Mouse (Mus musculus) forebrain, embryonic 16.5 days (tissue): ENCODE data around the gene Stxbp1. TPM values are rescaled to one million over a fixed set of nuclear protein-coding genes. Genes with fewer than 3 reads are reported as not detected.

Source experiments
- ATAC-seq: fragments of 200-750 bp; cut with Nextera tagmentation; 2 replicates; pipeline ENCODE4 v1.8.0; 2017; ENCODE audit warnings: mild to moderate bottlenecking, moderate library complexity
- H3K27ac ChIP-seq: fragments of 300-500 bp; sonication (generic); 2 replicates; pipeline ENCODE4 v1.5.1; 2014; ENCODE audit warnings: low read length, control low read depth
- H3K27me3 ChIP-seq: fragments of 300-500 bp; sonication (generic); replicated peaks from 2 replicates; pipeline ENCODE4 v1.6.1; 2014; ENCODE audit warnings: low read length; ENCODE audit not compliant: control insufficient read depth, insufficient read depth
- H3K36me3 ChIP-seq: fragments of 300-500 bp; sonication (generic); 2 replicates; pipeline ENCODE4 v1.6.1; 2014; ENCODE audit not compliant: control insufficient read depth, insufficient read depth
- H3K4me1 ChIP-seq: fragments of 300-500 bp; sonication (generic); replicated peaks from 2 replicates; pipeline ENCODE4 v1.6.1; 2014; ENCODE audit warnings: low read length; ENCODE audit not compliant: control insufficient read depth, insufficient read depth
- H3K4me2 ChIP-seq: fragments of 300-500 bp; sonication (generic); 2 replicates; pipeline ENCODE4 v1.6.1; 2014; ENCODE audit warnings: mild to moderate bottlenecking, low read length, control low read depth
- H3K4me3 ChIP-seq: fragments of 300-500 bp; sonication (generic); replicated peaks from 2 replicates; pipeline ENCODE4 v1.5.1; 2014; ENCODE audit warnings: mild to moderate bottlenecking, low read length, control low read depth
- H3K9ac ChIP-seq: fragments of 300-500 bp; sonication (generic); replicated peaks from 2 replicates; pipeline ENCODE4 v1.6.1; 2014; ENCODE audit warnings: low read depth, low read length, control low read depth
- H3K9me3 ChIP-seq: fragments of 300-500 bp; sonication (generic); 2 replicates; pipeline ENCODE4 v1.6.1; 2016; ENCODE audit warnings: low read length; ENCODE audit not compliant: control insufficient read depth
- WGBS: fragments of 180-500 bp; shearing (Covaris S2); extraction: QIAGEN DNeasy Blood & Tissue Kit; methylation state at CpG from one replicate; pipeline ENCODE4 v1.1.7; 2014; 5-methylcytosine and 5-hydroxymethylcytosine counted together
- polyA plus RNA-seq: library from polyadenylated mRNA; unstranded; fragments of >200 nt; fragmentation: Nextera tagmentation; extraction: Ambion mirVana; gene quantifications from 2 replicates; pipeline ENCODE4 v1.2.1, GENCODE M21; 2015

Stxbp1 gene
- polyA plus RNA-seq, 1 experiment from 2014 or later: 251 TPM

DNA sequence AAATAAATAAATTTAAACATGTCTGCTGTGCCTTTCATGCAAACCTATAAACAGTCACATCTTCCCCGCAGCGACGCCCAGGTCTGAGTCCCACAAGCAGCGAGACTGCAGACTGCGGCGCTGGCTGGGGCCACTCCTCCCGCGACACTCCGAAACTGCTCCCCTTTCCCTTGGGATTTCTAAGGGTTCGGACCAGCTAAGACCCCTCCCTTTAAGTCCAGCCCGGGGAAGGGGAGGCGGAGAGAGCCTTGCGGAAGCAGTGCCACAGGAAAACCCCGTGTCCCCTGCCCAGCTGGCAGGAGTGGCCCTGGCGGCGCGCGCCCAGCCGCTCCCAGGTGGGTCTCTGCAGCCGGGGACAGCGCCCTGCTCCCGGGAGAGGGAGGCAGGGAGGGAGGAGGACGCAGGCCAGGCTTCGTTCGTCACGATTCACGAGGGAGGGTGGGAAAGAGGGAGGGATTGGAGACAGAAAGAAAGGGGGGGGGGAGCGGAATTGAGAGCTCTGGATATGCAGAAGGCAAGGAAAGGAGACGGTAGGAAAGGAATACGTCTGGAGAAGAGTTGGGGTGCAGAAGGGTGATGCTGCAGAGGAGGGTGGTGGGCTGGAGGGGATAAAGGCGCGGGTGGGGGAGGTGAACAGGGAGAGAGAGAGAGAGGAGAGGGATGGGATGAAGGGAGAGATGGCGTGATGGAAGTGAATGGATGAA lies 792 bp downstream of the Stxbp1 start:
- under 1% methylated on average over 32 of the region's 33 CpGs for WGBS
- no peaks in the 10 kb centered on the region for H3K9me3 ChIP-seq
- peak overlapping the region; percentile 89 for H3K9ac ChIP-seq
- H3K27me3 ChIP-seq: peaks cover under 1% of the 10 kb centered on the region; the same call in 1 of the 2 replicates
- peak overlapping the region; percentile 93 for H3K4me3 ChIP-seq
- peak; percentile 65 for ATAC-seq
- peak overlapping the region; percentile 58 for H3K4me2 ChIP-seq
- H3K36me3 ChIP-seq: no peaks in the 10 kb centered on the region
- peak overlapping the region; percentile 93 for H3K27ac ChIP-seq
- peaks cover 14% of the 10 kb centered on the region for H3K4me1 ChIP-seq

DNA sequence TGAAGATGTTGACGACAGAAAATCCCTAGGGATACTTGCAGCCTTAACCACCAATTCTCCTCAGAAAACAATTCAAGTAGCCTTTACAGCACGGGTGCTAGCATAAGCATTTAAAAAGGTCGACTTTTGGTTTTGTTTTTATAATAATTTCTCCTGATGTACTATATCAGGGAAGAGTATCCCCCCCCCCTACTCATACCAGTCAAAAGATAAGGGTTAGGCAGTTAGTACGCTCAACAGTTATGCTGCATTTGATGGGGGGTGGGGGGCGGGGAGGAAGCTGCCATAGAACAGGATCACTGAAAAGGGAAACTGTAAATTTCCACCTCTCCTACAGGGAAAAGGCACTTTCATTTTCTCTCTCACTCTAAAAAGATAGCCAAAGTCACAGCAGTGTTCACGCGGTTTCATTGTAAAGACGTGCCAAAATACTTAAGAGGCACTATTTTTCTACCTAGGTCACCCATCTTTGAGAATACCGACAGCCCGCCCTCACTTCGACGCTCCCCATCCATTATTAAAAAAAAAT lies 1.4 kb downstream of the Stxbp1 start:
- H3K9me3 ChIP-seq: no peaks in the 10 kb centered on the region
- no peak for ATAC-seq
- H3K4me3 ChIP-seq: peak overlapping the region; percentile 93
- peak overlapping the region; percentile 93 for H3K27ac ChIP-seq
- no peaks in the 10 kb centered on the region for H3K27me3 ChIP-seq
- H3K9ac ChIP-seq: peak overlapping the region; percentile 89
- WGBS: 7% methylated on average over 12 of the region's 12 CpGs
- peaks cover 14% of the 10 kb centered on the region for H3K4me1 ChIP-seq
- no peaks in the 10 kb centered on the region for H3K36me3 ChIP-seq
- H3K4me2 ChIP-seq: peak overlapping the region; percentile 58

DNA sequence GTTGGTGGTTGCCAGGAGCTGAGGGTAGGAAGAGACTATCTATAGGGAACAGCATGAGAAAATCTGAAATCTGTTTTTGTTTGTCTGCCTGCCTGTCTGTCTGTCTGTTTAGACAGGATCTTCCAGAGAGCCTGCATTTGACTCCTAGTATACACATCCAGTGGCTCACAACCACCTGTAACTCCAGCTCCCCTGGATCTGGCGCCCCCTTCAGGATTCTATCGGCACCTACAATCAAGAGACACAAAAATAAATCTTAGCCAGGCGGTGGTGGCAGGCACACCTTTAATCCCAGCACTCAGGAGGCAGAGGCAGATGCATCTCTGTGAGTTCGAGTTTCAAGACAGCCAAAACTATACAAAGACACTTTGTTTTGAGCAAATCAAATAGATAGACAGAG lies 4.5 kb downstream of the Stxbp1 start:
- no peak overlapping the region for H3K27ac ChIP-seq
- WGBS: 39% methylated on average over 4 of the region's 4 CpGs
- H3K9me3 ChIP-seq: no peaks in the 10 kb centered on the region
- H3K36me3 ChIP-seq: no peaks in the 10 kb centered on the region
- no peaks in the 10 kb centered on the region for H3K27me3 ChIP-seq
- H3K4me2 ChIP-seq: no peak overlapping the region
- no peak for ATAC-seq
- peaks cover 13% of the 10 kb centered on the region for H3K4me1 ChIP-seq
- H3K9ac ChIP-seq: no peak overlapping the region
- no peak overlapping the region for H3K4me3 ChIP-seq

DNA sequence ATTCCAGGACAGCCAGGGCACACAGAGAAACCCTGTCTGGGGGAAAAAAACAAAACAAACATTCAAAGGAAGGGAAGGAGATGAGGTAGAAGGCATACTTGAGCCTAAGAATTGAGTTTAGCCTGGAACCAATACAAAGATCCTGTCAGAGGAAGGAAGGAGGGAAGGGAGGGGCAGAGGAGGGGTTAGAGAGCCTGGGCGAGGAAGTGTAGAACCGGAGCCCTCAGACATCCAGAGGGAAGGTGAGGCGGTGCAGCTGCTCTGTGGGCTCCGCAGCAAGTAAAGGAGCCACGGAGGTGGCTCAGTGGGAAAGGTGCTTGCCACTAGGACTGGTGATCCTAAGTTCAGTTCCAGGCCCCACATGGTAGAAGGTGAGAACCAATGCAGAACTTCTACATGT lies 5.9 kb downstream of the Stxbp1 start:
- Histone ChIP-seq H3K4me3 (no peak overlapping the region), H3K9ac (no peak overlapping the region), H3K27me3 (no peaks in the 10 kb centered on the region), H3K27ac (no peak overlapping the region), H3K9me3 (no peaks in the 10 kb centered on the region), H3K4me1 (peaks cover 19% of the 10 kb centered on the region), H3K36me3 (no peaks in the 10 kb centered on the region), H3K4me2 (no peak overlapping the region)
- 80% methylated on average over 5 of the region's 5 CpGs for WGBS
- ATAC-seq: no peak

DNA sequence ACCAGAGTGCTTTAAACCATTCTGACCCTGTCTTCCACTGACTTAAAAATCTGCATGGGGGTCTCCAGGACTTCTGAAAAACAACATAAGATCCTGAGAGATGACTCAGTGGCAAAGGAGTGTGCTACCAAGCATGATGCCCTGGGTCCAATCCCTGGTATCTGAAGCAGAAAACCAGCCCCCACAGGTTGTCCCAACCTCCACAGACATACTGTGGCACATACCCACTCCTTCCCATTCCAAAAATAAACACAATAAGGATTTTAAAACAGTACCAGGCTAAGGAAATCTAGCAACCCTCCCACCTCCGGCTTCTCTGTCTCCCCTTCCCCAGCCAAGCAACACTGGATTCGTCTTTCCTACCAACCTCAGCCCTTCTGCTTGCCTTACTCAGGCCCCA lies 7.8 kb downstream of the Stxbp1 start:
- Histone ChIP-seq H3K27me3 (no peaks in the 10 kb centered on the region), H3K27ac (no peak overlapping the region), H3K4me2 (no peak overlapping the region)

DNA sequence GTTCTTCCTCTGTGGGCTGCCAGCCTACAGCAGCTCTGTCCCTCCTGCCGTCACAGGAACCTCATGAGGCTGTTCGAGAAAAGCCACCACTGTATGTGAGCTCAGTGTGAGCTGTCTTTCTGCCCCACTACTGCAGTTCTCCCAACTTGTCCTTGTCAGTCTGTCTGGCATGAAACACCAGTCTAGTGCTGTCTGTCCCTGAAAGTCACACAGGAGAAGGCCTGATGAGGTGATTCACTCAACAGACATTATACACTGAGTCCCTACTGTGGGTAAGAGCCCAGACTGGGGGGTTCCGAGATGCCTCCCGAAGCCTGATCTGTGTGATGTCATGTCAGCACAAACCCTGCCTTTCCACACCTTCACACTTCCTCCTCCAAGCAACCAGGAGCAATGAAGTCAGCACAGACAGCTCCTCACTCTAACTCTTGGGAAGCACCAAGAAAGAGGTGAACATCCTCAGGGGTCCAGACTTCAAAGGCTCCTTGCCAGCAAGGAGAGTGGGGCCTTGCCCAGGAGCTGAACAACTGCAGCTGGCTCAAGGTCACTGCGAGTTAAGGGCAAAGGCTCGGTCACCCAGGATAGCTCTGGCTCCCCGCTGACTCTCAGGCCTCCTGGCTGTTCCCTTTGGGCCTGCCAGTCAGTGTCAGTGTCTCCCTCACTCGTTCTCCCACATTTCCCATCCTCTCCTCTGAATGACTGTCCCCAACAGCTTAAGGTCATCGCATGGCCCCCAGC lies 8.7 kb downstream of the Stxbp1 start:
- H3K4me3 ChIP-seq: no peak overlapping the region
- H3K27me3 ChIP-seq: no peaks in the 10 kb centered on the region
- no peak overlapping the region for H3K27ac ChIP-seq
- no peak overlapping the region for H3K9ac ChIP-seq
- H3K9me3 ChIP-seq: no peaks in the 10 kb centered on the region
- H3K4me1 ChIP-seq: peaks cover 9% of the 10 kb centered on the region; the same call in 1 of the 2 replicates
- H3K4me2 ChIP-seq: no peak overlapping the region
- no peak for ATAC-seq
- no peaks in the 10 kb centered on the region for H3K36me3 ChIP-seq
- 77% methylated on average over 9 of the region's 9 CpGs for WGBS

More for the DNA sequence above, 7.8 kb downstream of the Stxbp1 start:
- Histone ChIP-seq H3K36me3 (no peaks in the 10 kb centered on the region), H3K4me3 (no peak overlapping the region), H3K9me3 (no peaks in the 10 kb centered on the region), H3K4me1 (peaks cover 12% of the 10 kb centered on the region), H3K9ac (no peak overlapping the region)
- ATAC-seq: no peak
- WGBS: 89% methylated on average over 2 of the region's 2 CpGs

DNA sequence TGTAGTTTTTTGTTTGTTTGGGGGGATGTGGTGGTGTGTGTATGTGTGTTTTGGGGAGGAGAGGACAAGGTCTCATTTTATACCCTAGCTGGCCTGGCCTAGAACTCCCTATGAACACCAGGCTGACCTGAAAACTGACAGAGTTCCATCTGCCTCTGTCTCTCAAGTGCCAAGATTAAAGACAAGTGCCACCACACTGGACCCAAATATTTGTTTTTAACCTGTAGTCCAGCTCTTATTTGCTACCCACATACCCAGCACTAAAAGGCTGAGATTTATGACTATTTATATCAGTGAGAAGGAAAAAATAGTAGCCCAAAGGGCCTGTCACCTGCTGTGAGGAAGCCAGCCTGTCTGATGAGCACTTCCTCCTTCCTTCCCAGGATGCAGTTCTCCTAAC lies 11.5 kb downstream of the Stxbp1 start:
- peaks cover 9% of the 10 kb centered on the region; the same call in 1 of the 2 replicates for H3K4me1 ChIP-seq
- no peaks in the 10 kb centered on the region for H3K36me3 ChIP-seq
- H3K9me3 ChIP-seq: no peaks in the 10 kb centered on the region
- no peak overlapping the region for H3K9ac ChIP-seq
- no peak overlapping the region for H3K4me3 ChIP-seq
- H3K27me3 ChIP-seq: no peaks in the 10 kb centered on the region
- no peak overlapping the region for H3K4me2 ChIP-seq
- no peak overlapping the region for H3K27ac ChIP-seq
- no peak for ATAC-seq

DNA sequence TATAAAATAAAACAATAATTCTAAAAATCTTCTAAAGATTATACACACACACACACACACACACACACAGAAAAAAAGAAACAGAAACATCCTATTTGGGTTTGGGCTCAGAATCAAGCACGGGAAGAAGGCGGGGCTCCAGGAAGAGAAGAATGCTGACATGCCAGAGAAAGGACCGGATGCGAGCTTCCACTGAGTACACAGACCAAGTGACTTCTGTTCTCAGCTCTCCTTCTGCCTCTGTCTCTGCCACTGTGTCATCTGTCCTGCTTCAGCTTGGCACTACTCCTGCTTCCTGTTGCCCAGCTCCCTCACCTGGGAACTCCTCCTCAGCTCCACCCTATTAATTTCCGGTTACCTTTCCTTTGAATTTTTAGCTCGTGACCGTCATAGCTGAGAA lies 12.5 kb downstream of the Stxbp1 start:
- H3K27me3 ChIP-seq: no peaks in the 10 kb centered on the region
- no peaks in the 10 kb centered on the region for H3K9me3 ChIP-seq
- H3K27ac ChIP-seq: no peak overlapping the region
- no peak for ATAC-seq
- no peak overlapping the region for H3K9ac ChIP-seq
- peaks cover 9% of the 10 kb centered on the region; the same call in 1 of the 2 replicates for H3K4me1 ChIP-seq
- H3K4me2 ChIP-seq: no peak overlapping the region
- H3K36me3 ChIP-seq: no peaks in the 10 kb centered on the region
- WGBS: 70% methylated on average over 7 of the region's 7 CpGs
- H3K4me3 ChIP-seq: no peak overlapping the region

DNA sequence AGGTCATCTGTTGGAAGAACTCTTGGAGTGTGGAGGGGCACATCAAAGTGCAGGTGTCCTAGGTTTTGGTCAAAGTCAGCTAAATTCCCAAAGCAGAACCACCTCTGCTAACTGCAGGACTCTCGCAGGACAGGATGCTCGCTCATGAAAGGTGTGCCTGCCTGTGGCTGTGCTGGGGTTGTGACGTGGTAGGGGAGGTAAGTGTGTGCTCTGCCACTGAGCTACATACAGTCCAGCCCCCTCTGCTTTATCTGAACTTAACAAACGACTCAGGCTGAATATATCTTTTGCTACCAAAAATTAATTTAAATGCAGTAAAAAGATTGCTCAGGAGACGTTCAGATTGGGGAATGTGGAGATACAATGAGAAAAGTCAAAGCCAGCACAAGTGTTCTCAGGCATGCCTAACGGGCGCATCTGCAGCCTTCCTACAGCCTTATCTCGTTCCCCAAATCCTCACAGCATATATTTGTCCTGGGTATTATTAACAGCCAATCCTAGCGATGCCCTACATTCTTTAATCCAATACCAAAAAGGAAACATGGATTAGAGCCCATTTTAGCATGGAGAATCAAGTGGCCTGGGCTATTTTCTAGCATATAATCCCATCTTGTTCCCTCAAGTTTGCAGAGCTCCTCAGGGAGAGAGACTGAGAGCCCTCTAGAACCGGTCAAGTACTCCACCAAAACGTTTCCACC lies 17.9 kb downstream of the Stxbp1 start:
- no peak overlapping the region for H3K27ac ChIP-seq
- no peaks in the 10 kb centered on the region for H3K27me3 ChIP-seq
- no peaks in the 10 kb centered on the region for H3K36me3 ChIP-seq
- no peak overlapping the region for H3K4me2 ChIP-seq
- peaks cover 5% of the 10 kb centered on the region for H3K4me1 ChIP-seq
- no peak overlapping the region for H3K9ac ChIP-seq
- no peaks in the 10 kb centered on the region for H3K9me3 ChIP-seq
- ATAC-seq: no peak
- WGBS: 79% methylated on average over 11 of the region's 11 CpGs
- no peak overlapping the region for H3K4me3 ChIP-seq
